Mouse (Mus musculus): ENCODE results near the gene Tfe3. TPM values are rescaled to one million over a fixed set of nuclear protein-coding genes. Genes with fewer than 3 reads are reported as not detected.
"Not testable (repeated sequence)": the region's sequence is repeated elsewhere in the genome, so short reads cannot be mapped to it uniquely, and the experiment has no call there.

Tfe3 gene
- total RNA-seq, 2 experiments from 2014 or later = 7.9 to 9.2 TPM

- DNase-seq (ENCODE audit: low spot score) = no peak
Measured at GRCm38 (mm10) chrX:7750432-7751116, 11.8 kb upstream of the Tfe3 start, which contains the start of gene Ccdc120. Gene Ccdc120 (minus strand): TSS chrX:7750905.

- not testable (repeated sequence) for DNase-seq (ENCODE audit: low spot score)
Measured at GRCm38 (mm10) chrX:7753627-7754026, 8.7 kb upstream of the Tfe3 start.

- DNase-seq (ENCODE audit: low spot score) = no peak
Measured at GRCm38 (mm10) chrX:7762921-7763197, 499 bp downstream of the Tfe3 start.

- no peak for DNase-seq (ENCODE audit: low spot score)
Measured at GRCm38 (mm10) chrX:7763631-7764393, 1.5 kb downstream of the Tfe3 start.

- no peak for DNase-seq (ENCODE audit: low spot score)
Measured at GRCm38 (mm10) chrX:7764657-7765280, 2.4 kb downstream of the Tfe3 start.

- DNase-seq (ENCODE audit: low spot score) = no peak
Measured at GRCm38 (mm10) chrX:7765281-7765670, 2.9 kb downstream of the Tfe3 start.

- peak; percentile 42 for DNase-seq (ENCODE audit: low spot score)
Measured at GRCm38 (mm10) chrX:7765764-7766163, 3.4 kb downstream of the Tfe3 start.

- DNase-seq (ENCODE audit: low spot score) = no peak
Measured at GRCm38 (mm10) chrX:7769302-7770017, 7.1 kb downstream of the Tfe3 start.

- no peak for DNase-seq (ENCODE audit: low spot score)
Measured at GRCm38 (mm10) chrX:7772766-7773165, 10.4 kb downstream of the Tfe3 start.

GRCm38 (mm10) chrX:7775501-7776205 is 13.3 kb downstream of the Tfe3 start:
- DNase-seq (ENCODE audit: low spot score) = no peak

GRCm38 (mm10) chrX:7776329-7777082 is 14.1 kb downstream of the Tfe3 start:
- peak; percentile 44 for DNase-seq (ENCODE audit: low spot score)

GRCm38 (mm10) chrX:7778450-7779244 is 16.3 kb downstream of the Tfe3 start:
- no peak for DNase-seq (ENCODE audit: low spot score)

- DNase-seq (ENCODE audit: low spot score) = no peak
Measured at GRCm38 (mm10) chrX:7779294-7779693, 16.9 kb downstream of the Tfe3 start.

- no peak for DNase-seq (ENCODE audit: low spot score)
Measured at GRCm38 (mm10) chrX:7782603-7783092, 20.3 kb downstream of the Tfe3 start.

- peak; percentile 75 for DNase-seq (ENCODE audit: low spot score)
Measured at GRCm38 (mm10) chrX:7789542-7790136, 27.3 kb downstream of the Tfe3 start, which contains the start of gene Gripap1. Gene Gripap1 (plus strand): TSS chrX:7789765.

GRCm38 (mm10) chrX:7790309-7790708 is 27.9 kb downstream of the Tfe3 start:
- DNase-seq (ENCODE audit: low spot score) = no peak

- no peak for DNase-seq (ENCODE audit: low spot score)
Measured at GRCm38 (mm10) chrX:7793361-7793760, 31.0 kb downstream of the Tfe3 start.

- peak; percentile 5 for DNase-seq (ENCODE audit: low spot score)
Measured at GRCm38 (mm10) chrX:7795016-7795415, 32.7 kb downstream of the Tfe3 start.

GRCm38 (mm10) chrX:7797327-7797726 is 35.0 kb downstream of the Tfe3 start:
- no peak for DNase-seq (ENCODE audit: low spot score)
